Mouse (Mus musculus) CD4-positive, CD25-positive, alpha-beta regulatory T cell, adult 9 weeks (primary cell): ENCODE data around the gene Rims3. TPM values are rescaled to one million over a fixed set of nuclear protein-coding genes. Genes with fewer than 3 reads are reported as not detected.

Experiments
- polyA plus RNA-seq: library from polyadenylated mRNA; unstranded; fragments of 100-300 nt; shearing (Covaris generic); gene quantifications from one replicate; pipeline ENCODE4 v1.2.1, GENCODE M21; 2017

Rims3 gene
- 0.94 TPM for polyA plus RNA-seq

DNA sequence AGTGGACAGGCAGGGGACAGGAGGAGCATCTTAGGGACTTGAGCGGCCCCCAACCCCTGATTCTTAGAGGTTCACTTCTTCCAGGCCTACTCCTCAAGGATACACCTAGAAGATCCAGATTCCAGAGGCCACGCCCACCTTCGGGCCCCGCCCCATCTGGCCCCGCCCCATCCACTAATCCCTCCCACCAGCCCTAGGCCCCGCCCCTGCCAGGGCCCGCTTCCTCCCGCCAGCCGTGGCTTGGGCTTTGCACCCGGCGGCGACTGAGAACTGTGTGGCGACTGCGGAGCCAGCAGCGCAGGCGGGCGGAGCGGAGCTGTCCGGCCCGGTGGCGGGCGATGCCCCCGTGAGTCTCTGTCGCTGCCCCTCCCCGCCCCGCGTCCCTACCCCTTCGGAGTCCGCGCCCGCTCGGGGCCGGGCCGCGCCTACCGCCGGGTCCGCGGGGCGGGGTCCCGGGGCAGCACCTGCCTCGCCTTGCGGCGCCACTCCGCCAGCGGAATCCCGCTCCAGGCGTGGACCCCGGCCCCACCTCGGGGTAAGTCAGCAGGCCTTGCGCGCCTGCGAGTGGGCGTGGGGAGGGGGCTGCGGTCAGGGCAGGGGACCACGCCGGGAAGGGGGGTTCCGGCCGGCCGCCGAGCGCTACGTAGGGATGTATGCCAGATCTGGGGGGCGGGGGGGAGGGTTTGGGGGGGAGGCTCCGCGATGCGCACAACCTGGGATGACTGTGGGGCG, at the start of gene Rims3:
TSS of gene Rims3 (plus strand) at position 229 of the 732 bp plus-strand sequence.

DNA sequence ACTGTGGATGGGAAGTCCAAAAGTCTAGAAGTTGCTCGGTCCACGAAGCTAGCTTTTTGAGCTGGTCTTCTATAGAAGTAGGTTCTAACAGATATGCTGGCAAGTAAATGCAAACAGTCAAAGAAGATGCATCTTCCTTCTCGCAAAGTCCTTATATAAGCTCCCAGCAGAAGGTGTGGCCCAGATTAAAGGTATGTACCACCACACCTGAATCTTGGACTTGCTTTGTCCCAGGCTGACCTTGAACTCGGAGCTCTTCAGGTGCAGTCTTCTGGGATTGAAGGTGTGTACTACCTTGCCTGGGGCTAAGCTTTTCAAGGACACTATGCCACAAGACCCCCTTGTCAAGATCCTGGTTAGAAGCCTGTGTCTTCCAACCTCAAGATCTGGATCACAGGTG, 23.1 kb upstream of the Rims3 start, which contains the start of gene Nfyc:
TSS of gene Nfyc (minus strand) at position 101 of the 400 bp plus-strand sequence.

DNA sequence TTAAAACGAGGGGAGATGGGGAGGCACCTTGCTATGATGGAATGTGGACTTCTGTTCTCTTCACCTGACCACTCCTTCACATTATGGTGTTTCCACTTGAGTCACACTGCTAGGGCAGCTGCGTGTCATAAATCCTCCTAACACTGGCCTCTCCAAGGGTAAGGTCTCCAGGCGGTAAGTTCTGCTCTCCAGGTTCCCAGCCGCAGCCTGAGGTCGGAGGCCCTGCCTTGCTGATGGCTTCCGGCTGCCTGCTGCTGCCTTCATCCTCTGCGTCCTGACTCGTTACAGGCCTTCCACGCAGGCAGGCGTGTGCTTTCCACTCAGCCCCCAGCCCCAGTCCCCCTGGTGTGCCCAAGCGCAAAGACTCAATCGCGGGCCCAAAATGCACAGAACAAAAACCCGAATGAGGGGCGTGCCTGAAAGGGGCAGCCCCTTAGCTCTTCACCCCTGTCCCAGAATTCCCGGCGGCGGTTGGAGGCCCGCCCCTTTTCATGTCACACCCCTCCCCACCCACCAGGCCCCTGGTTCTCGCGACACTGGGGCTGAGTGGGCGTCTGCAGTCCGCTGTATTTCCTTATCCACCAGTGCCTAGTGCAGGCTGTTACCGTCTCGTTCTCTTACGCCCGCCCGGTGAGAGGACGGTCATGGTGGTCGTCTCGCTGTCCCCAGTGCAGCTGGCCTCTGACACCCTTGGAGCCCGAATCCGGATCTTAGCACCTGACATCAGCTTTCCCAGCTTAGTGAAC, 70.1 kb downstream of the Rims3 start, which contains the start of gene Exo5:
TSS of gene Exo5 (minus strand) at position 464 of the 746 bp plus-strand sequence.

Other genes with a start within 250 kb of the Rims3 start
- 0.30 TPM for gene Cited4, start 188.2 kb upstream of the Rims3 start, polyA plus RNA-seq
- gene Kcnq4, start 106.2 kb upstream of the Rims3 start, polyA plus RNA-seq, result 0.16 TPM
- gene Nfyc, start 23.2 kb upstream of the Rims3 start, polyA plus RNA-seq, result 59.8 TPM
- 33.1 TPM for gene Exo5, start 70.2 kb downstream of the Rims3 start, polyA plus RNA-seq
- 1.1 TPM for gene Zfp69, start 96.9 kb downstream of the Rims3 start, polyA plus RNA-seq
- 32.2 TPM for gene Smap2, start 162.4 kb downstream of the Rims3 start, polyA plus RNA-seq
- gene Col9a2, start 184.6 kb downstream of the Rims3 start, polyA plus RNA-seq, result not detected
- 63.1 TPM for gene Zmpste24, start 243.4 kb downstream of the Rims3 start, polyA plus RNA-seq